Mouse (Mus musculus) testis, postnatal 10 days (tissue): ENCODE measurements around the gene Il17c.

Source experiments
- DNase-seq: peaks from one replicate; pipeline ENCODE4 v3.0.0; 2021; ENCODE audit warnings: low spot score

The Il17c gene

DNA sequence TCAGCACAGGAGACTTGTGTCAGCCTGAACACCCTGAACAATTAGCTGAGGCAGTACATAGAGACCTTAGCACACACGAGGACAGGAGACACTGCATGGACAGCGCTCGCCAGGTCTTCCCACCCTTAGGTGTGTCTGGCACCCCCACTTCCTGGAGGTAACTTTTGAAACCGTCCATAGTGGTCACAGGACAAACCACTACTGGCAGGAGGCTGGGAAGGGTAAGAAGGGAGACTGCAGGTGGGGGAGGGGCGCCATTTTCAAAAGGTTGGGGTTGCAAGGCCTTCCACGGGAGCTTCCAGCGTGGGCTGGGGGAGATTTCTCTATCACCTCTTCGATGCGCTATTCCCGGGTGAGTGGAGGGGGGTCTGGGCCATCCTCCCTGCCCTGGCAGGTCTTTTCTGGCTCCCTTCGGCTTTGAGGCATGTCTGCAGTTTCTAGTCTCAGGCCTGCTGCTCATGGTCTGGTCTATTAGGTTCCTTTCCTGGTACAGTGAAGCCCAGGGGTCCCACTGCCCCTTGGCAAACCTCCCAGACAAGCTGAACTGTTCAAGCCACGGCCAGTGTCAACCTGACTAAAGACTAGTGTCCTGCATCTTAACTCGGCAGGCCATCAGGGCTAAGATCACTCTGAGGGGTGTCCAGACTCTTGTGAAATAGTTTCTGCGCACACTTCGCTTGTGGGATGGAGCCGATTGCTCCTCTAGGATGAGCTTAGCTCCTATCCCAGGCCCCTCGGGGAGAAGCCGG lies 10.0 kb downstream of the Il17c start:
- peak; percentile 71 for DNase-seq

DNA sequence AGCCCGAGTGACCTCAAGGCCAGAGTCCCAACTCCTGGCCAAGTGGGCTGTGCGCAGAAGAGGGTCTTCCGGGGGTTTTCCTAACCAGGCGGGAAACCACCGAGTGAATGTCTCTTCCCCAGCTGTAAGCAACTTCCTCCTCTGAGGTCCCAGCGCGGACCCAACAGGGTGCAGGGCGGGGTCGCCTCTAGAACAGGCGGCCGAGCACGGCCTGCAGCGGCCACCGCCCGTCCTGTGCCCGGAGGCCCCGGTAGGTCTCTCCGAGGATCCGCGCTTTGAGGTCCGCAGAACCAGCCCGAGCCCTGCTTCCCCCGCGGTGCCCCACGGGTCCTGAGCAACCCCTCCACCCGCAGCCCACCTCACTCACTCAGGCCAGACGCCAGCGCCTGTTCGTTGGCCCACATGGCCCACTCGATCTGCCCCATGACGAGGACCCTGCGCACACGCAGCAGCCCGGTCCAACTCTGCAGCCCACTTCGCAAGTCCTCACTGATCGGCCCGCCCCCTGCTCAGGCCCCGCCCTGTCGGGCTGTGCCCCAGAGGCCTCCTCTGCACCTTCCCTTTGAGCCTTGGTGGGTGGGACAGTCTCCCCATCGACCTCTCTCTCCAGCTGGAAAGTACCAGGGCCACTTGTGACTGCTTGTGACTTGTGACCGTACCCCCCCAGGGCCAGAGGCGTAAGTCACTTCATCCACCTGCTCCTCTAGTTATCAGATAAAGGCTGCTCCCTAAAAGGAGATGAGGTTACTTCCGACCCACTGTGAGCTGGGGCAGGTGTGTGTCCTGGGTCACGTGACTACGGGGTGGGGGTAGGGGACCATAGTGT lies 10.8 kb downstream of the Il17c start, which contains the start of gene Cyba:
Gene Cyba (minus strand): TSS at position 488 of the 826 bp plus-strand sequence.
- DNase-seq: peak; percentile 84

DNA sequence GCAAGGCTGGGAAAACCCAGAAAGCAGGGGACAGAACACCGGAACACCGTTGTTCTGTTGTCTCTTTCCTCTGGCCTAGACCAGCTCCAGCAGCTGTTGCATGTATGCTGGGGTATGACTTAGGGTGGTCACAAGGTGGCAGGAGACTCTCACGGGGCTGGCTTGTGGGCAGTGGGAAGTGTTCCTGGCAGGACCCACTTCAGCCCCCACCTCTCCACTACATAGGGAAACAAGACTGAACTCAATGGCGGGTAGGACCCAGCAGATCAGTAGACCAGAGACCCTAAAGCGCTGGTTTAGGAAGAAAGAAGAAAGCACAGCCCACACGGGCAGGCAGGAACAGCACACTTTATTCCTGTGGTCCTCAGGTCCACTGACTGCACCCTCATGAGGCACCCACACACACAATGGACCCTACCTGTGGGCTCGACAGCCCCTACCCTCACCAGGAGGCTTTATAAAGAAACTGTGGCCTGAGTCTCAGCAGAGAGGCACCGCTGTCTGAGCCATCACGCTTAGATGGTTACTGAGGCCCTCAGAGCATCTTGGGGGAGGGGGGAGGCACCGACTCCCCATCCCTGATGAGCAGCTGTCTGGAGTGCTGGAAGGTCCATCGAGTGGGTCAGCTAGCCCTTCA lies 11.6 kb downstream of the Il17c start:
- no peak for DNase-seq

DNA sequence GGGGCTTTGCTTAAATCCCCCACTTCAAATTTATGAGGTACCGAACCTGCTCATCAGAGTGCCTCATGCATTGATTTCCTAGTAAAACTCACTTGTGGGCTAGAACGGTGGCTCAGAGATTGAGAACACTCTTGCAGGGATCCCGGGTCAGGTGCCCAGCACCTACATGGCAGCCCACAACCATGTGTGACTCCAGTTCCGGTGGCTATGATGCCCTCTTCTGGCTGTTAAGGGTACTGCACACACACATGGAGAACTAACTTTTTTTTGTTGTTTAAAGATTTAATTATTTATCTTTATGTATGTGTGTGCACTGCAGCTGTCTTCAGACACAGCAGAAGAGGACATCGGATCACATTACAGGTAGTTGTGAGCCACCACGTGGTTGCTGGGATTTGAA lies 13.6 kb downstream of the Il17c start:
- no peak for DNase-seq

DNA sequence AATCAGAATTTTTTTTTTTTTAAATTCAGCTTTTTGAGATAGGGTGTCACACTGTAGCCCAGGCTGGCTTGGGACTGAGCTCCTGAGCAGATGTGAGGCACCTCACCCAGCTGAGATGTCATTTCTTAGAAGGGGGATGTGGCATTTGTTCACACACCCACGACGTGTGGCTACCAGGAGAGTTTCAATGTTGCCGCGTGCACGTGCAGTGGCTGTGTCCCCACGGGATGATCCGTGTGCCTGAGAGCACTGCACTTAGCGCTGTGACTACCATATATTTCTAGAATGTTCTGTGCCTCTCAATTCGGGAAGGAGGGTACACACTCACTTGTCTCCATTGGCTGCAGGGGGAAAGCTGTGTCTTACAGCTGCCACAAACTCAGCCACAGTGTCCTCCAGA lies 14.3 kb downstream of the Il17c start:
- no peak for DNase-seq

DNA sequence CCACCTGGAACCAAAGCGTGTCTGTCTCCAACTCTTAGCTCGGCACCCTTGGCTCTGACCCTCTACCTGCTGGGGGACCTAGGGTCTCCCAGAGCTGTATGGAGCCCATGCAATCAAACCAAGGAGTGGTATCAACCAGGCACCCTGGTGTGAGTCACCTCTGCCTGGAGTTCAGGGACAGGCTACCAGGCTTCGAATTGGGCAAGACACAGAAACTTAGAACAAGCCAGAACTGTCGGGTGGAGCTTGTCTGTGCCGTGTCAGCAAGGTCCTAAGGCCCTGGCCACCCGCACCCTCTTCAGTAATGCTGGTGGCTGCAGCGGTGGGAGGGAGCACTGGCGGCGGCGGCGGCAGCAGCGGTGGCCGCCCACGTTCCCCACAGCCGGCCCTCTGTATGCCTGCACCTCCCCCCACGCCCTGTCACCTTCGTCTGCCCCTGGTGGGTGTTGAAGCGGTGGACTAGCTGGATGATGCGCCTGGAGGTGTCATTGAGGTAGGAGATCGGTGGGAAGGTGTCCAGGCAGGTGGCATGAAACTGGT lies 14.8 kb downstream of the Il17c start:
- no peak for DNase-seq

DNA sequence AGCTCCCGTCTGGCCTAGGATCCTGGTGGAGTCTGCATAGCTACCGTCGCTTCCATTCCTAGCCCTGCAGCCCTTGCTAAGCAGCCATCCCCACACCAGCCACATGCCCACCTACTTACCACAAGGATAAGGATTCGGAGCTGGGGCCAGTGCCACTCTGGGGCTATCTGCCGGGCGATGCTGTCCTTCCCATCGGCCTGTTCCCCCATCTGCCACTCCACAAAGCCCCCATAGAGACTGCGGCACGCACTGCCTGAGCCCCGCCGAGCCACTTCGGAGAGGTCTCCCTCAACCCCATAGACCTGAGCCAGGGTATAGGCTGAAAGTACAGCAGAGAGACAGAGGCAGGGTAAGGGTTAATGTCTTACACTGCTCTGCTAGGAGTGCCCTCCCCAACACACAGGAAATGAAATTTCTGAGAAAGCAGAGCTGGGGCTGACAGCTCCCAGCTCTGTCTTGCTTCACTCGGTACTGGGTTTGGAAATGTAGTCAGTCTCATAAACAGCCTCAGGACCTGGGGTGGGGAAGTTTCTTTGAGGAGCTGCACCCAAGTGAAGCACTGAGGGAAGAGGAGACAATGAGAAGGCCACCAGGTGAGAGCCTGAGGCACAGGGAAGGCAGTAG lies 16.0 kb downstream of the Il17c start:
- DNase-seq: no peak

DNA sequence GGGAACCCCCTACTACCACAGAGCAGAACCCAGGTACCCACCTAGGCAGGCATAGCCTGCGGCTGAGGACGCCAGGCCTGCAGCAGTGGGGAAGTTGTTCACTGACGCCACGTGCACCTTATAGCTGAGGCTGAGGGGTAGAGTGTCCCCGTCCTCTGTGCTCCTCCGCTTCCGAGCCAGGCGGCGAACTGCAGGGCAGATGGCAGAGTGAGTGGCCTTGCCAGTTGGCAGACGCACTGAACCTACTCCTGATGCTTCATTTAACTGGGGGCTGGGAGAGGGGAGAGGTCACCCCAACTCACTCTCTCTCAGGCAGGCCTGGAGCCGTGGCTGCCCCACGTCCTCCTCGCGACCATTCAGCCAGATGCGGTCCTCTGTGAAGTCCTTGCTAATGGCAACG lies 17.5 kb downstream of the Il17c start:
- DNase-seq: no peak

DNA sequence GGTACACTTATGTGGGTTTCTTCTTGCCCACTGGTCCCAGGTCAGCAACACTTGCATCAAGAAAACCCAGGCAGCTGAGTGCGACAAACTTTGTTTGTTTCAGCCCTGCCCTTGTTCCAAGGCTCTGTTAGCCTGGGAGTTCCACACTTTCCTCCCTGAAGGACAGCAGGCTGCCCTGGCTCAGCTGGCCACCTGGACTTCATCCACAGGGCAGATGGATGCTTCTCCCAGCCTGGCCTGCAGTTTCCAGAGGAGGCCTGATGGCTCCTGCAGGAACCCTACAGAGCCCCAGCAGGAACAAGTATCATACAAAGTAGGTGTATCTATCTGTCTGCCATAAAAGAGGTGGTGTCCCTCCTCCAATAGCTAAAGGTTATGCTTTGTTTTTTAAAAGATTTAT lies 19.5 kb downstream of the Il17c start:
- no peak for DNase-seq

DNA sequence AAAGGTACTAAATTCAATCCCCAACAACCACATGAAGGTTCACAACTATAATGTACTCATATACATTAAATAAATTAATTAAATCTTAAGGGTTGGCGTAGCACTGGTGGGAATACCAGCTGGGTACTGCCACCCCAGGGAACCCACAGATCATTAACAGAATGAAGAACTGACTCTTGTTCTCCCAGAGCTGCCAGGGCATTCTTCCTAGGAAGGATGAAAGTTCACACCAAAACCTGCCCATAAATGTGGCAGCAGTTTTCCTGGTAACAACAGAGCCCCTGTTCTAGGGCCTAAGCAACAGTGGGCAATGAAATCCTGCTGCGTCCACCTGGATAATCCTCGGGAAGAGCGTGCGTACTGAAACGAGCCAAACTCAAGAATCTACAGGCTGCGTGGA lies 20.5 kb downstream of the Il17c start:
- DNase-seq: no peak

DNA sequence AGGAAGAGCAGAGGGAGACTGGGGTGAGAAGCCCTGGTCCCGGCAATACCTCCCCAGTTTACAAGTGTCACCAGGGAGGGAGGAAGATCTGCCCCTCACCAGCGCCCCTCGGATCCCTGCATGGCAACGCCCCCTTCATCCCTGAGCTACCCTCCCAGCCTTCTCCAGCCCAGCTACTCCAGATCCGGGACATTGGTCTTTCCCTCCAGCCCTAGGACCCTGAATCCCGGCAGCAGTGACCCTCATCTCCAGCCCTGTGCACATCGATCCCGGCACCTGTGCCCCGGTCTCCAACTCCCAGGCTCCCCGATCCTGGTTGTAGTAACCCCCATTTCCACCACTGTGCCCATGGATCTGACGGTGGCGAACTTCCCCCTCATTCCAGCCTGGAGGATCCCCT lies 21.0 kb downstream of the Il17c start:
- no peak for DNase-seq

DNA sequence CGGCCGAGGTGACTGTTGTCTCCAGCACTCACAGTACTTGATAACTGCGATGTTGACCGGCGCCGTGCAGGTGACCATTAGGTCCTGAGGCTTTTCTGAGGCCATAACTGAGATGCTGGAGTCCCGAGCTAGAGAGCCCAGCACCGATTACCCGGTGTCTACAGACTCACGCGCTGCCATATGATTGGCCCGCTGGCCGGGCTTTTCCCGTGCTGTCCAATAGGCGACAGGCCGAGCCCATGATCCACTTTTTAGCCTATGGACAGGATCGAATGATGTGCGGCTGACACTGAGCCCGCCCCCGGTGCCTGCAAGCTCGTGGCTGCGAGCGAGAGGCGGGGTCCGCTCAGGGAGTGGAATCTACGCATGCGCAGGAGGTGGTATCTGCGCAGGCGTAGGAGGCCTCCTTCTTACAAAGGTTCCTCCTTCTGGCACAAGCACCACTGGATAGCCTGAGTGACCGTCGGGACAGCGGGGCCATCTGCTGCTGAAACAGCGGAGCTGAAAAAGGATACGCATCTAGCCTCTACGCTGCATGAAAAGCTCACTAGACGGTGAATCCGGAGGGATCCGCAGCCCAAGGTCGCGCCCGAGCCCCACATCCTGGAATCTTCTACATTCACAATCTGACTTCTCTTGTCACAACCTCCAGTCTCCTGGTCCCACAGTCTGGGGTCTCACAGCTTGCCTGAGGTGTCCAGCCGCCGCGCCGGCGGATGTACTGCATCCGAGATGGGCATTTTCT lies 21.6 kb downstream of the Il17c start, which contains the start of gene Mvd:
Gene Mvd (minus strand): TSS at position 161 of the 745 bp plus-strand sequence.
- peak; percentile 97 for DNase-seq

DNA sequence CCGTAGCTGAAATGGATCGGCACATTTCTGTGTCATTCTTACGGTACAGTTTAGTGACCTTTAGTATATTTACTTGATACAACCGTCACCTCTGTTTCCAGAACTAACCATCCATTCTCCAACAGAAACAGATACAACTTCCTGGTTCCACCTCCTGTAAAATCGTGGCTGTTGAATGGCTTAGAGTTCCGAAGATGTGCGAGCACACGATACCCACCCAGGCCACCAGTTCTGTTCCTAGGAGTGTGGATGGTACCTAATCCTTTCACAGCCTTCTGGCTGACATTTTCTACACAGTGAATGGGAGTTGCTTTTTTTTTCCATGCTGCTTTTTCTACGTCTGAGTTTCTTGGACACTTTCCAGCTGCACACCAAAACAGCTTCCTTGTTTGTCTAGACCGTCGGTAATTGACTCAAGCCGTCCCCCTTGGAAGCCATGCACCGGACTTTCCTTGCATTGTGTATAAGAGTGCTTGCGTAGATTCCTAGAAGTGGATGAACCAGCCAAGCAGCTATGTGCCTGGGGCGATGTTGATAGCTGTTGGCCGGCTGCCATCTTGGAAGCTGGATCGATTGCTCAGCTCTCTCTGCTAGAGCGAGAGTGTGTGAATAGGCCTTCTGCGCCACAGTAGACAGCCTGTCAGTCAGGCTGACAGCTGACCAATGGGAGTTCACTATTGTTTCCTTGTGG lies 22.4 kb downstream of the Il17c start:
- DNase-seq: peak; percentile 83

DNA sequence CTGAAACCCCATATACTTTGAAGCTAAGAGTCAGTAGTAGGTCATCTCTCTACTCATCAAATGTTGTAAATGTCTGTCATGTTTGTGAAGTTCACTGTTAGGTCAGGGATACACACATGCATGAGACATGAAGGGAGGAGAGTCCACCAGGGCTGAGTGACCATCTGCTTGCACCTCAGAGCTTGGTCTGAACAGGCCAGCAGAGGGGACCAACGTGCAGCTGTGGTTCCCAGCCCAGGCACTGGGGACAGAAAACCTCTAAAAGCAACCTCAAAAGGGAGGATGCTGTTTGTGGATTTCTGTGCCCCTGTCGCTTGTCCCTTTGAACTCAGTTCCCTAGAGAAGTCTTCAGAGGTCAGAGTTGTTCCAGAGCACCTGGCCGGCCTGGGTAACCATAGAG lies 23.4 kb downstream of the Il17c start:
- no peak for DNase-seq

DNA sequence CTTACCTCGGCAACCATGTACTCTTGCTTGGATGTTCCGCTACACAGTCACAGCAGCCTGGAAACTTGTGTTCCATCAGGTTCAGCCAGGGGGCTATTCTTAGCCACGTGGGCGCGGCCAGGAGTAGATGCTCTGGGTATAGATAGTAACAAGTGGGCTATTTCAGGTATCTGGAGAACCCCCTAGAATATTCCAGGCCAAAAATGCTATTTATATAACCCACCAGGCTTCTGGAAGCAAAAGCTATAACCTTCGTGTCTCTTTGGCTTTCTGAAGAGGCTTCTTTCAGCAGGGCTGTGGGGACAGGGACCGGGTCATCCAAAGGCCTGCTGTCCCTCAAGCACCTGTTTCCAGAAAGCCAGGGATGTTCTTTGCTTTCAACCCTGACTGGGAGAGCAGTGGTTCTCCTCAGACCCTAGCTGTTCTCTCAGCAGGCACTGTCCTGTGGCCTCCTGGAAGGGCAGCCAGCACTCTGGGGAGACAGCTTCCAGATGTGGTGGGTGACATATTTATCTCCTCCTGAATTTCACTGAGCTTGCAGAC lies 29.4 kb downstream of the Il17c start:
- no peak for DNase-seq

DNA sequence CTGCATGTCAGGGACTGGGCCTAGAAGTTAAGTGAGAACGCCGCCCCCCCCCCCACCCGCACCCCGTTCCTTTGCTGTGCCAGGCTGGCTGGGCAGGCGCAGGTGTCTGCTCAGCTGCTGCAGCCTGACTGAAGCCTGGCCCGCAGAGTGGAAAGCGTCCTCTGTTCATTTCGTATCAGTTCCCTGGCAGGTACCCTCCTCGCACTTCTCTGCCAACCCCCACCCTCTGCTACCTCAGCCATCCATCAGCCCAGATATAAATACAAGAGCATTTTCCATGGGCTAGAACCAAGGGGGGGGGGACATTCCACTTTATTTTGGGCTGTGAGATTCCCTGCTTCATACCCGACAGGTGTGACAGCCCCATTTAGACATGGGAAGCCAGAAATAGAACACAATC lies 30.3 kb downstream of the Il17c start:
- no peak for DNase-seq

DNA sequence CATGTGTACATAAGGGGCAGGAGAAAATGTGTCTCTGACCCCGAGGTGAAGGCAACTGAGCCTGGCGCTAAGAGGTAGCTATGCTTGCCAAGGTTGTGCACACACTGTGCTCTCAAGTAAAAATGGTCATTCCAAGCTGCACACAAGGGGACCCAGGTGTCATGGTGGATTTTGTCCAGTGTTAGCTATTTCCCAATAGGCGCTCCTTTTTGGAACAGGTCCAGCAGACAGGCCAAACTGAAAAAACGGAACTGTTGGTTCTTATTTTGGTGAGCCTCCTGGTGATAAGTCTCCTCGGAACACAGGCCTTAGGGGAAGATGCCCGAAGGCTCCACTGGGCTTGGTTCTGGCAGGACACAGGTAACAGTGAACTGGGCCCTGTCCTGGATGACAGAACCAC lies 32.6 kb downstream of the Il17c start:
- no peak for DNase-seq

DNA sequence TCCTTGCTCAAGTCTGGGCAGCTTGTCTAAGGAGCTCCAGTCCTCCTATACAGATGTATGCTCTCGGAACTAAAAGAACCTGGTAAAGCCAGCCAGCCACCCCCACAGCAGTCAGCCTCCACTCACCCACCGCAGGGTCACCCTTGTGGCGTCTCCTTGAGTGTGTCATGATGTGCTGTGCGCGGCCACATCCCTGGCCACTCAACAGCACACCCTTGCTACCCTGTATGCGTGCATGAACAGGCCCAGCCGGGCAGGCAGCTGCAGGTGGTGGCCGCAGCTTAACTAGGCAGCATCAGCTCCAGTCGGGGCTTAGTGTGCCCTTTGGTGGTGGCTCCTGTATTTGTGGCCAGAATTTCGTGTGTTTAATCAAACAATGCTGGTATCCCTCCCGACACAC lies 35.4 kb downstream of the Il17c start:
- no peak for DNase-seq

DNA sequence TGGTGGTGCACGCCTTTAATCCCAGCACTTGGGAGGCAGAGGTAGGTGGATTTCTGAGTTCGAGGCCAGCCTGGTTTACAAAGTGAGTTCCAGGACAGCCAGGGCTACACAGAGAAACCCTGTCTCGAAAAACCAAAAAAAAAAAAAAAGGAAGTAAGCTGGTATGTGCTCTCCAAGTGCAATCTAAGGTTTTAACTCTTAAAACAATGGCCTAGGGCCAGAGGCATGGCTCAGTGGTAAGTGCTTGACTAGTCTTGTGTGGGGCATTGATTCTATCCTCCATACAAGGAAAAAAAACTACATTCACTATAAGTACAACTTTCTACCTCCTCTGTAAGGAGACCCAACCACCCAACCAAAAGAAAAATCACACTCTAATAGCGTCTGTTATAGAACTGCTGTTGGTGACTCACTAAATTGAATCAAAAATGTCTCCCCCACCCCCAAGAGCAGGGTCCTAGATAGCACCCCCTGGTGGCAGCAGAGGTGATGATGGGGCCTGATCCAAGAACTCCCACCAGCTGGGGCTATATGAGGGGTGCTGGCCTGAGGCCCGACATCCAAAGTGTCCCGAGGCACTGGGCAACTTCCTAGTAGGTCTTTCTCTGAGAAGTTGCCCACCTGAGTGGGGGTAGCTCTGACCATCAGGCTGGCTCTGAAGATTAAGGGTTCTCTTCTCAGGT lies 37.5 kb downstream of the Il17c start:
- no peak for DNase-seq

DNA sequence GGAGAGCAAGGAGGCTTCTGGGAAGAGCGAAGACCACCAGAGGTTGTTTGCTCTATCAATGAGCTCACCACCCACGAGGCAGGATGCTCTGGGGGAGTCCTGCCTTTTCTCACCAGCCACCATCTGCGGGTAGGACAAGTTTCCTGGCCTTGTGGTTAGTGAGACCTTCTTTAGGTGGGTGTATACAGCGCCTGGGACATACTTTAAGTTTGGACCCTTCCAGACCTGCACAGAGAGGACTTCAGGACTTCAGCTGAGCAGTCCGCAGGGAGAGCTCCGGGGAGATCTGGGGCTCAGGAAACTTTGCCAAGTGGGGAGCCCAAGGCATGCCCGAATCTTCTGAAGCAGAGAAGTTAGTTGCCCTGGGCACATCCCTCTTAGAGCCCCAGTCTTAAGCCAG lies 38.2 kb downstream of the Il17c start:
- no peak for DNase-seq
